Mouse (Mus musculus) right cerebral cortex, adult 18-20 months (tissue): Measurements from ENCODE around the gene Ret.

Experiments
- DNase-seq: peaks from one replicate; pipeline ENCODE4 v3.0.0; 2022; ENCODE audit warnings: mixed read lengths

Gene Ret

GRCm38 (mm10) chr6:118197440-118197975 is at the start of gene Ret:
Ret (minus strand) TSS chr6:118197718.
- DNase-seq: no peak

DNA sequence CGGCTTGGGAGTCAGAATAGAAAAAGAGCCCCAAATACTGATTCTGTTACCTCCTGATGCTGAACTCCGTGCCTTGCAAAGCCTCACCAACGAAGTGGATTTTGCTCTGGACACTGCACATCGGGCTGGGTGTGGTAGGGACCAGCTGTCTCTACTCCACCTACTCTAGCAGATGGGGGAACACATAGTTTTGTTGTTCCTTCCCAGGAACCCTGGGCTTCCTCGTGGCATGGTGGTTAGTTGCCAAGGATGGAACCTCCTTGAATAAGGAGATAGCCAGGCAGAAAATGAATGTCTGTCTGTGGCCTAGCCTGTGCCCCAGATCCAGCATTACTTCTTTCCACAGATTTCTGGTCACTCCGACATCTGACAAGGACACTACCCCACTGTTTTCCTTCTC is 49.6 kb upstream of the Ret start:
- no peak for DNase-seq

DNA sequence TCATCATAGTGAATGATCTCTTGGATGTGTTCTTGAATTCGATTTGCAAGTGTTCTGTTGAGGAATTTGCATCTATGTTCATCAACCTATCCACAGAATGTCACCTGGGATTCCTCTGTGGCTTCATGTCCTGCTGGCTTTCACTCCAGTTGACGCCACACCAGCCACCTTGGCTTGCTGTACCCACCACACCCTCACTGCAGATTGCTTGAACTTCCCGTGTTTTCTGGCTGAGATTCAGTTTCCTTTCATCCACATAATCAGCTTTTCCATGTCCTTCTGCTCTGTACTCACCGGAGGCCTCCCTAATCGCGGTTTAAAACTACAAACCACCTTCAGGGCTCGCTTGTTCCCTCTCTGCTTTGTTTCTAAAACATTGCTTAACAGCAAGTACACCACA is 46.6 kb upstream of the Ret start:
- no peak for DNase-seq

DNA sequence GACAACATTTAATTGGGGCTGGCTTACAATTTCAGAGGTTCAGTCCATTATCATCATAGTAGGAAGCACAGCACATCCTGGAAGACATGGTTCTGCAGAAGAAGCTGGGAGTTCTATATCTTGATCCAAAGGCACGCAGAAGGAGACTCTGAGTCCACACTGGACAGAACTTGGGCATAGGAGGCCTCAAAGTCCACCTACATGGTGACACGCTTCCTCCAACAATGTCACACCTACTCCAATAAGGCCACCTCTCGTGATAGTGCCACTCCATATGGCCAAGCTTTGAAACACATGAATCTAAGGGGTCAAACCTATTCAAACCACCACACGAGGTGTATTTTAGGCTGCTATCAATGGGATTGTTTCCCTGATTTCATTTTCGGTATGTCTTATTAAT is 45.4 kb upstream of the Ret start:
- no peak for DNase-seq

DNA sequence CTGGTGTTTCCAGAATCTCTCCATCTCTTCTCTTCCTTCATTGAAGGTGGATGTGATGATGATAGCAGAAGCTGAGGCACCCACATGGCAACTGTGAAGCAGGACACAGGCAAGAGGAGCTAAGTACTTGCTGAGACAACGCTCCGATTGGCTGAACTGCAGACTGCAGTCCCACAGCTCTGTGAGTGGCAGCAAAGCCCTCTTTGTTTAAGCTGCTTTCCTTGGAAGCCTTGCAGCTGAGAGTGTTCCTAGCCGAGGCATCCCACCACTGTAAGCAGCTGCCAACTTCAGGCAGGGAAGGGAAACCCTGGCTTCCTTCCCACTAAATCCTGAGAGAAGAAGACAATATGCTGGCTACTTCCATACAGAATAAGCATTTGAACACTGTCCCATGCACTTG is 28.6 kb upstream of the Ret start:
- DNase-seq: peak; percentile 20

DNA sequence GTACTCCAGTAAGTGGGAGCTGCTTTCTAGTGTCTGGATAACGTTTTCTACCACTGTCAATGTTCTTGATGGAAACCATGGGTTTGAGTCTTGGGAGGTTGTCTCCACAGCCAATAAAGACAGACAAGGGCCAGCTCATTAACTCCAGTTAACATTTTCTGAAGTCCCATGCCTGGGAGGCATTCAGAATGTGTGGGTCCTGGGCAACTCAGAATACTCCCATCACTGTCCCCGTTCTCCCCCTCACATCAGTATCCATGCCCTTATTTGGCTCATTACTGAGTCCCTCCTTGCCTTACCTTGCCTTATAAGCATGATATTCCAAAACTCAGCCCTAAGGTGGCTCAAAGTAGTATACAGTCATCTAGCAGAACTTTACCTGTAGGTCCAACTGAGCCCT is 25.0 kb upstream of the Ret start:
- DNase-seq: no peak

GRCm38 (mm10) chr6:118215676-118216075 is 18.2 kb upstream of the Ret start:
- DNase-seq: no peak

GRCm38 (mm10) chr6:118208326-118208725 is 10.8 kb upstream of the Ret start:
- DNase-seq: no peak

- DNase-seq: no peak
These were observed 8.9 kb upstream of the Ret start for GRCm38 (mm10) chr6:118206386-118206785.

DNA sequence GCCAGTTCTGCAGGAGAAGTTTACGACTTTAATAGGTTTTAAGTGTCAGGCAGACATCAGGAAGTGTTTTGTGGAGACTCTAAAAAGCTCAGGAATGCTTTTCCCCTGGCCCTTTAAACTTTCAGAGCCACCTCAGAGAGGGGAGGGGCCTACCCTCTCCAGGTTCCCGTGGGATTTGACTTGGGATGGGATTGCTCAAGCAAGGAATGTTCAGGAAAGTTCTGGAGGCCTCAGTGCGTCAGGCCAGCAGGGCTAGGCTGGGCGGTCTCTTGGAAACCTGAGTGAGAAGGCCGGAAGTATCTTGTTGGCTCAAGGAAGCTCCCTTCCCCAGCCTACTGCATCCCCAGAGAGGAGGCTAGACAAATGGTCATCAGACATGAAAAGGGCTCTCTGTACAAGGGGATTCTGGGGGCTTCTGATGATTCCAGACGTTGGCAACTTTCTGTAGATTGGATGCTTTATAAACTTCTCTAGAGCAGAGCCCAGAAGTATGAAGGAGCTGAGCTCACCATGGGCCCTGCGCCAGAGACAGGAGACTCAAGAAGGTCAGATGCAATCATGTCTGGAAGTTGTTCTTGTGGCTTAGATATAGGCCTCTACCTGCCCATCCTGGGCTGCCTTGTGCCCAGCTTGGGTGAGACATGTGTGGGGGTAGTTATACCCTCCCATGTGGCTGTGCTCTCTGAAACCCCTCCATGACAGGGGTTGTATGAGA is 7.8 kb upstream of the Ret start:
- DNase-seq: no peak

- DNase-seq: no peak
These were observed 6.6 kb upstream of the Ret start for GRCm38 (mm10) chr6:118204112-118204511.

- peak; percentile 31 for DNase-seq
These were observed 623 bp downstream of the Ret start for GRCm38 (mm10) chr6:118196751-118197439.

DNA sequence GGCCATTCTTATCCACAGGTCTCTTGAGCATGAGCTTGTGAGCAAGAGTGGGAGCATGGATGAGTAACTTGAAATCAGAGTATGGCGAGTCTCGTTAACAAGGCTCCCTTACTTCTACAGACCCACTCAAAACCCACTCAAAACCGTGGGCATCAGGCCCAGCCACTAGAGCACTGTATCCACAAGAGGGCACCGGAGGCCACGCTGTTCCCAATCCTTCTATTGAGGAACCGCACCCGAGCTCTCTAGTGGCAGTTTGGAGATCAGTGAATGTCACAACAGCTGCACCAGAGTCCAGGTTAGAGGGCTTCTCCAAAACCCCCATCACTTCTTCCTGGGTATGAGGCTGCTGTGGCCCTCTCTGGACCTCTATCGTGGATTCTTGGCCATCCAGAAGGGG is 2.4 kb downstream of the Ret start:
- peak; percentile 37 for DNase-seq

GRCm38 (mm10) chr6:118192882-118193281 is 4.6 kb downstream of the Ret start:
- no peak for DNase-seq

GRCm38 (mm10) chr6:118192199-118192598 is 5.3 kb downstream of the Ret start:
- DNase-seq: no peak

- no peak for DNase-seq
These were observed 7.8 kb downstream of the Ret start for GRCm38 (mm10) chr6:118189764-118190163.

DNA sequence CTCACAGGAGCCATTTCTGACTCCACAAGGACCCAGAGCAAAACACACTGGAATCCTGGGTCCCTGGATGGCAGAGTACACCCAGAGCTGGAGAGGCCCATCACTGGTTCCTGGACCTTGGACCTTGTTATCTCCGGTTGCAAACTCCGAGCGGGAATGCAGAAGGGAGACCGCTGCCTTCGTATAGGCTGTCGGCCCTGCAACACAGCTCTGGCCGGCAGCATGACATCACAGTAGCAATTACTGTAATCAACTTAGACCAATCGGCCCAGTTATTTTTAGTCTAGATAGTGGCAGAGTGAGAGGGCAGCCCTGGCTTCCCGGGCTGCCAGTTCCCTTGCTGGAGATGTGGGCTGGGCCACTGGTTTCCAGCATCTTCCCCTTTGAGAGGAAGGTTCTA is 8.9 kb downstream of the Ret start:
- DNase-seq: no peak

- no peak for DNase-seq
These were observed 10.3 kb downstream of the Ret start for GRCm38 (mm10) chr6:118187285-118187641.

- no peak for DNase-seq
These were observed 10.8 kb downstream of the Ret start for GRCm38 (mm10) chr6:118186620-118187284.

GRCm38 (mm10) chr6:118184126-118184525 is 13.4 kb downstream of the Ret start:
- DNase-seq: no peak

GRCm38 (mm10) chr6:118180085-118180423 is 17.5 kb downstream of the Ret start:
- no peak for DNase-seq

GRCm38 (mm10) chr6:118179316-118180084 is 18.0 kb downstream of the Ret start:
- peak; percentile 67 for DNase-seq

- DNase-seq: no peak
These were observed 23.6 kb downstream of the Ret start for GRCm38 (mm10) chr6:118173975-118174328.
